Mouse (Mus musculus) cerebellum, adult 2 months (tissue): ENCODE data around the gene Imp3.
"Not testable (repeated sequence)": the region's sequence is repeated elsewhere in the genome, so short reads cannot be mapped to it uniquely, and the experiment has no call there.

ENCODE experiments used
- CTCF ChIP-seq: fragments of 200-500 bp; IDR thresholded peaks from 2 replicates; pipeline ENCODE4 v1.5.1; 2011; ENCODE audit warnings: low read depth, mild to moderate bottlenecking, control low read depth, low read length, moderate library complexity, borderline replicate concordance; ENCODE audit not compliant: insufficient read depth
- POLR2A ChIP-seq: fragments of 200-500 bp; IDR thresholded peaks from 2 replicates; pipeline ENCODE4 v1.6.1; 2011; ENCODE audit warnings: low read length, control low read depth, borderline replicate concordance; ENCODE audit not compliant: insufficient read depth

- TF ChIP-seq CTCF: peak; percentile 40; the same call in 1 of the 2 replicates
- TF ChIP-seq POLR2A: not testable (repeated sequence)
Measured at GRCm38 (mm10) chr9:56947481-56947880, 10.2 kb downstream of the Imp3 start.
